Mouse (Mus musculus) adrenal gland, adult 8-10 months (tissue): ENCODE measurements around the gene Tmem121. TPM values are rescaled to one million over a fixed set of nuclear protein-coding genes. Genes with fewer than 3 reads are reported as not detected.
A peak's percentile ranks its signal among the peaks of the same experiment; 100 is the strongest.

ENCODE experiments used
- DNase-seq: peaks from one replicate; pipeline ENCODE4 v3.0.0; 2022
- total RNA-seq, 4 experiments: library from RNA; stranded (reverse); gene quantifications; 2 replicates each; pipeline ENCODE4 v1.2.4; 2022

Tmem121 gene
- total RNA-seq, result 10 to 100 TPM in 2 of 4 experiments, 1 to 10 TPM in 2; 5.1 to 13.1 (median 8.4) TPM

DNA sequence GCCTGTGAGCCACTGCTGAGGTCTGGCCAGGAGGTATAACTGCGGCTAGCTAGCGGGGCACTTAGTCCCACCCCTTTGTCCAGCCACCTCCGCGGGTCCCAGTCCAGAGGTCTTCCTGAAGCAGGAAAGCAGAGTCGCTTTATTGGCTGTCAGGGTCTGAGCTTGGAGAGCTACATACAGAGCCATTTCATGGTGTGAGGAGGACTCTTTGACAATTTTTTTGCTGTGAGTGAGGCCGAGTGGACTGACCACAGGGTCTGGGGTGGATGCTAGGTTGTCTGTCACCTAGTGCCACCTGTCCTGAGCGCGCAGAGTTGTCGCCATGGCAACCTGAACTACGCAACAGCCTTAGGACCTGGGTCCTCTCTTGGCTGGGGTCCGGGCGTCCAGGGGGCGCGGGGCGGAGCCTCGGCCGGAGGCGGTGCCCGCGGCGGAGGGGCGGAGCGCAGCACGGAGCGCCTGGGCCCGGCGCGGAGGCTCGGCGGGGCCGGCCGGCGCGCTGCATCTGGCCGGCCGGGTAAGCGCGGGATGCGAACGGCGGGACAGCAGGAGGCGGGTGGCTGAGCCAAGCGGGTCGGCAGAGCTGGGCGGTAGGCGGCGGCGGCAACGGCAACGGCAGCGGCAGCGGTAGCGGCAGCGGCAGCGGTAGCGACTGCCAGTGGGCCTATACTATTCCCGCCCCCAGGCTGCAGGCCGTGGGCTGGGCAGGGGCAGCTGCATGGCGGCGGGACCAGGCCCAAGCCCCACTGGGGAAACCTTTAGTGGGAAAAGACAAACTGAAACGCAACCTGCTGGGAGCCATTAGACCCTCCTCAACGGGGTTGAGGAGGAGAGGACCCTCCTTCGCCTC lies at the start of gene Tmem121:
Gene Tmem121 (plus strand): TSS at position 489 of the 850 bp plus-strand sequence.
- no peak for DNase-seq

DNA sequence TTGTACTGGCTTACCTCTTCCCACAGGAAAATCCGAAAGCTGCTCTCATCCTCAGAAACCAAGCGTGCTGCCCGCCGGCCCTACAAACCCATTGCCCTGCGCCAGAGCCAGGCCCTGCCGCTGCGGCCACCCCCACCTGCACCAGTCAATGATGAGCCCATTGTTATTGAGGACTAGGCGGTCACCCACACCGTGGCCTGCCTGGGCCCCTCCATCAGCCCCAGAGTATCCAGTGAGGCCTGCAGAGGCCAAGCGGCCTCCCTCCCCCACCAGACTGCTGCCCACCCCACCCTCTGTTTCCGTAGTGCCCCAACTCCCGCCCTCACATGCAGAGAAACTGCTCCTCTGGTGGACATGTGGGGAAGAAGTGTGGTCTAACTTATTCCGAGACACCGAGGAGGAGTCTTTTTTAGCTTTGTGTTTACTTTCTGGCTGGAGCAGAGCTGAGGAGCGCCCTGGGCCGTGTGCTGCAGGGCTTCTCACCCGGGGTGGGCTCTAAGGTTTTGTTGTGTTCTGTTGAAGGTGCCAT lies 49.2 kb upstream of the Tmem121 start:
- DNase-seq, result no peak

DNA sequence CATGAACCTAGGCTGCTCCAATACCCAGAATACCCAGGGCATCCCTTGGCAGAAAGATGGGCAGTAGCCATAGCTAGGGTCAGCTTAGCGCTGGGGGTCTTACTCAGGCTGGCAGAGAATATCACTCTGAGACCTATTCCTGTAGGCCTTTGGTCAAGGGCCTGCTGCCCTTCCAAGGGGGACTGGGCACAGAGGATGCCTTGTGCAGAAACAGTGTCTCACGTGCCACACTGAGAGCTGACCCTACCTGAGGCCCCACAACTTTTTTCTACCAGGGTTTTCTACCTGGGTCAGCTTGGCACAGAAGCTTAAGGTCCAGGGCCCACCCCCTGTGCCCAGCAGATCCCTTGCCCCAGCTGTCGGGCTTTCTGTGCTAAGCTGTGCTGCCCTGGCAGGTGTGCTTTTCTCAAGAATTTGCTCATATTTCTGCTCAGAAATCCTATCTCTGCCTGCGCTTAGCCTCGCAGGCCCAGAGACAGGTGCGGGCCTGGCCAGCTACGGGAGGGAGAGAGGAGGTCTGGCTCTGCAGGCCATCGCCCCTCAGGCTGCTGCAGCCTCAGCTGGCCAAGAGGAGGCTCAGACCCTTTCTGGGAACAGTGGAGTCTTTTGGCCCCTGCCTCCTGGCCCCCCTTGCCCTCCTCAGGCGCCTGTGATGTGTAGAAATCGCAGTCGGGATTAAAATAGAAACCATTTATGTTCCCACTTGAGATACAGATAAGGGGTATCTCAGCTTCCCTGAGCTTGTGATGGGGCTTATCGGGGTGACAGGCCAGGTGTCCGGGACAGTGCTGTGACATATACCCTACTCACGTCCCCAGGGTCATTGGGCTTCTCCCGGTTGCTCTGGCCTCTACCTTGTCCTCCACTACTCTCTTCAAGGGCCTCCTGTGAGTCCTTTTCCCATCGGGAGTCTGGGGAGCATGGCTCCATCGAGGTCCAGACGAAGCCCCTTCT lies 48.2 kb upstream of the Tmem121 start:
- no peak for DNase-seq

DNA sequence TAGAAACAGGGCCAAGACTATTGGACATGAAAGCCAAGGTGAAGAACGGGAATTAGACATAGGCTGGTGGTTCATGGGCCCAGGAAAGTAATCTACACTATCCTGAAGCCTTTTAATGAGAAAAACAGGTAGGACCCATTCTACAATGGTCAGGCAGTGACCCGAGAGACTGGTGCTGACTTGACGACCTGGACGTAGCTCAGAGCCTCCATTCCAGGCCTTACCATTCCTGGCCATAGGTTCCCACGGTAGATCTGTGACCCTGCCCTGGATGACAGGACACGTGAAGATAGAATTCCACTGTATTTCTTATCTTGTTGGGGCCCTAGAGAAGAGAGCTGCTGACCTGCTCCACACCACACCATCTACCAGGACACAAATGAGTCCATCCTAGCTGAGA lies 47.4 kb upstream of the Tmem121 start:
- no peak for DNase-seq

DNA sequence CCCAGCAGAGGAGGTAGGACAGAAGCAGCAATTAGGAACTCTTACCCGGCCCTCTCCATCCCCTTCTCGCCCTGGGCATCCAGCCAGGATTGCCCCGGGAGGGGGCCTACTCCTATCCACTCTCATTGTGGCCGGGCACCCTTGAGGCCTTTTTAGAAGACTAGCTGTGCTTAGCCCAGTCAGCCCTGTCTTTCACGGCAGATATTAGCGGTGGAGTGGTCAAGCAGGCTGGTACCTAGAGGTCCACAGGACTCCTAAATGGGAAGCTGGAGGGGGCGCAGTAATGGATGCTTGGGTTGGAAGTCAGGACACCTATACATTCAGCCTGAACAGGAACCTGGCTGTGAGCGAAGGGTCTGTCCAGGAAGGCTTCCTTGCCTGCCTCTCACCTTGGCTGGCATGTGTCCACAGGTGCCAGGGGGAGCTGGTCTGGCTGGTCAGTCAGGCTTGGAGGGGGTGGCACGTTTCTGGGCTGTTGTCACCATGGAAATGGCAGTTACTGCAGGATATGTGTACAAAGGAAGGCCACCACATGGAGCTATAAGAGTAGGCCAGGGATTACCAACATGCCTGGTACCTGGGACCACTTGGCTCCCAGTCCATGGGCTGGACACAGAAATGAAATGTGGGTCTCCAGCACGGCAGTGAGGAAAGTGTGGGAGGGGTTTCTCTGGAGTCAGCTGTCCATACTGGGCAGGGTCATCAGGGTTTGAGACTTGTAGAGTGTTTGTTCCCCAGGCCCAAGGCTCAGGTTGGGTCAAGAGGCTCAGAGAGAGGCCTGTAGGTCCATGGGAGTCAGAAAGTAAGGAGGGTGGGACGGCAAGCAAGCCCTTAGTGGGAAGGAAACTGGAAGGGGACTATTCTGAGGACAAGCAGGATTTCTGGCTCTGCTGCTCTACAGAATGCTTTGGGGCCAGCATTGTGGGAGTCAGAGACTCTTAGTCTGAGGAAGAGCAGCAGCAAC lies 46.5 kb upstream of the Tmem121 start:
- DNase-seq, result no peak

DNA sequence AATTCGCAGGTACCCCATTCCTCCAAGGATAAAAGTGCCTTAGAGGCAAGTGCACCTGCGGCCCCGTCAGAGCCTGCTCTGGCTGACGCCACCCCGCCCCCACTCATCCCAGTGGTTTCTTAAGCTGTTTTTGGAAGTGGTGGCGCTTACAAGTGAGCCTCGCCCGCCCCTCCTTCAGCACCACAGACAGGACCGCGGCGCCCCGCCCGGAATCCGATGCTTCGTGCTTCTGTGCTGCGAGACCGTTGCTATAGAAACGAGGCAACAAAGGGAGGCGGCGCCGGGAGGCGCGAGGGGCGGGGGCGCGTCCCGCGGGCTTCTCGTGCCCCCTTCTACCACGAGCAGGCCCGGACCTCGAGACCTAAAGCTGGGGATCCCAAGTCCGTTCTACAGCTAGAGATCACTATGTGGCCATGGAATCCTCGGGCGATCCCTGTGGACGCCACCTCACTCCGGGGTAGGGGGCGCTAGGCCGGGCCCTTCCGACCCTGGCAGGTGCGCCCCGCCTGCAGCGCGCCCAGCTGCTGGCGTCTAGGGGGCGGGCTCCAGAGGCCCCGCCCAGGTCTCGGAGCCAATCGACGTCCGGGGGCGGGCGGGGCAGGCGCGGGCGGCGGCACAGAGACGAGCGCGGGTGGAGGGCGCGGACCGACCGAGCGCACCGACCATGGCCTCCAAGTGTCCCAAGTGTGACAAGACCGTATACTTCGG lies 45.7 kb upstream of the Tmem121 start, which contains the start of gene Crip2:
Gene Crip2 (plus strand): TSS at position 329 of the 708 bp plus-strand sequence.
- DNase-seq, result peak; percentile 78

DNA sequence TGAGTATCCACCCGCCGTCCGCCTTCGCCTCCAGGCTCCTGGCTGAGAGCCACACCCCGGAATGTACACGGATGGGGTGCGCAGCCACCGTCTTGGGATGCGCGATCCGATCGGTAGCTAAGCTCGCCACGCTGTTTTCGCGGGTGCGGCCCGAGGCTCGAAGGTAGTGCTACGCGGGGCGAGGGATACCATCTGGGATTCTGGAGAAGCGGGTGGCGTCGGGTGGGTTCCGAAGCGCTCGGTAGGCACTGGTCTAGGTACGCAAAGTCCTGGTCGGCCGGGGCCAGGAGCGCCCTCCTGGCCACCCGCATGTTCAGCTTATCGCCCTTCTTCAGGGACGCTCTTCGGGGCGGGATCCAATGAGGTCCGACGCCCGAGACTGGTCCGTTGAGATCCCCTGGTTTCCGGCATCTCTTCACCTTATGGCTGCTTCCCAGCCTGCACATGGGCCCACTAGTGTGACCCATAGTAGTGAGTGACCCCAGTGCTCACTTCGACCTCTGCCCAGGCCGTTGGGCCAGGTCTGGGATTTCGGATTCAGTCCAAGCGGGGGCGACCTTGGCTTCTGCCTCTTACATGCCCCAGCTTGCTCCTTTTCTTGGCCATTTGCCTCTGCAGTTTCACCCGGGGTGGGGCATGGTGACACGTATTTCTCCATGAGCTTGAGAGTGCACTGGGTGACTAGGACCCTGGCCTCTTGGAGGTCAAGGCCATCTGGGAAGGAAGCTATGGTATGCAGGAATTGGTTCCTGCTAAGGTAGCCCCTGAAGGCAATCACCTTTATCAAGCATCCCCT lies 44.9 kb upstream of the Tmem121 start:
- peak; percentile 66 for DNase-seq

DNA sequence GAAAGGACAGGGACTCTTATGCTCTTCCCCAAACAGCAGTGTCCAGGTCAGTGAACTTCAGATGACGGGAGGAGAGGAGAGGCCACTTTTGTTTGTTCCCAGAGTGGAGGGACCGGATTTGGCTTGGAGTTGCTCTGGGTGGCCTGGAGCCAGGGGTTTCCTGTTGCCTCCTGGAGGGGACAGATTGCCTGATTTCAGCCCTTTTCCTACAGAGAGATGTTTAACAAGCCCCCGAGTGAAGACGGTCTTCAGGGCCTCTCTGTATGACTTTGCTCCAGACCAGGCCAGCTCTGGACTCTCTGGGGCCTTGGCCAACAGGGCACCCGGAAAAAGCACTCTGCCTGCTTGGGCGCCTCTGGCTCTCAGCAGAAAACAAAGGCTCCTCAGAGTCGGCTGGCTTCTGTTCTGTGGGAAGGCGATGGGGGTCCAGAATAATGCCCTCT lies 44.2 kb upstream of the Tmem121 start:
- DNase-seq, result no peak

DNA sequence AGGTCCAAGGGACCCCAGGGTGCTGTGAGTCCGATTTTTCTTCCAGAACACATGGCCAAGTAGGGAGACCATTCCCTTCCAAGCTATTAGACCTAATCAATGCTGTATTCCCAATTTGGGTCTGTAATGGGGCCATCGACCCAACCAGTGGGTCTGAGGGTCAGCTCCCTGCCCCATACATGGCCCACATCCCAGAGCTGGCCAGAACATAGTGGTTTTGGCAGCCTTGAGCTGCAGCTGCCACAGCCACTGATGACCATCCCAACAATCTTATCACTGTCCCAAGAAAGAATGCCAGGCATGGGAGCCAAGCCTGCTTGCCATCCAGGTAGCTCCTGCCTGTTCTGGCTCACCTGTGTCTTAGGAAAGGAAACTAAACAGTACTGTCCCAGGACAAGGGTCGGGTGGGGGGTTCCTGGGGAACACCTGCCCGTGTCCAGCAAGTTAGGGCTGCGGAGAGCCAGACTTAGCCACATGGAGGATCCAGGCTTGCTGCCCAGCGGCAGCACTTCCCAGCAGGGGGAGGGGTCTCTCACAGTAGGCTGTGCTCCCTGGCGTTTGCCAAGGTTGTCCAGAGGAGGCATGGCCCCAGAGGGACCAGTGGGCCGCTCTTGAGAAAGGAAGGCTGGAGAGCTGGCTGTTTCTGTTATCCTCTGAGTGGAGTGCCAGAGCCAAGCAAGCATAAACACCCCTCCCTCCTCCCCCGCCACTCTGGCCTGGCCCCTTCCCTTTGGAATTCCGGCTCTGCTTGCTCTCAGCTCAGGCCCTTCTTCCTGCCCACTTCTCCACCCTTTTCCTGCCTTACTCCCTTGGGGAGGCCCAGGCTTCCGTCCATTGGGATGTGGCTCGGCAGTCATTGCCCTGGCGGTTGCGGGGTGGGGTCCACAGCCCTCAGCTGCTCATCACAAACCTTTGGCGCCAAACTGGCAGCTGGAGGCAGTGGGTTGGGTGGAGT lies 43.4 kb upstream of the Tmem121 start:
- DNase-seq, result peak; percentile 60

DNA sequence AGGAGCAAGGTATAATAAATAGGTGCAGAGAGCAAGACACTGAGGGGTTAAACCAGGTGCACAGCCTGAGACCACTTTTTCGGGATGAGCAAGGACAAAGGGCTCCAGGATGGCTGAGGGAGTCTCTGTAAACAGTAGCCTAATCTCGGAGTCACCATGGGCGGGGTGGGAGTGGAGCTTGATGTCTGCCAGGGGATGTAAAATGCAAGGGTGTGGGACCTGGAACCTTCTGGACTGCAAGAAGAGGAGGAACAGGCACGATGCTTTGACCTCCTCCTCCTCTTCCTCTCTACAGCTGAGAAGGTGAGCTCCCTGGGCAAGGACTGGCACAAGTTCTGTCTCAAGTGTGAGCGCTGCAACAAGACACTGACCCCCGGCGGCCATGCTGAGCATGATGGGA lies 42.6 kb upstream of the Tmem121 start:
- no peak for DNase-seq

DNA sequence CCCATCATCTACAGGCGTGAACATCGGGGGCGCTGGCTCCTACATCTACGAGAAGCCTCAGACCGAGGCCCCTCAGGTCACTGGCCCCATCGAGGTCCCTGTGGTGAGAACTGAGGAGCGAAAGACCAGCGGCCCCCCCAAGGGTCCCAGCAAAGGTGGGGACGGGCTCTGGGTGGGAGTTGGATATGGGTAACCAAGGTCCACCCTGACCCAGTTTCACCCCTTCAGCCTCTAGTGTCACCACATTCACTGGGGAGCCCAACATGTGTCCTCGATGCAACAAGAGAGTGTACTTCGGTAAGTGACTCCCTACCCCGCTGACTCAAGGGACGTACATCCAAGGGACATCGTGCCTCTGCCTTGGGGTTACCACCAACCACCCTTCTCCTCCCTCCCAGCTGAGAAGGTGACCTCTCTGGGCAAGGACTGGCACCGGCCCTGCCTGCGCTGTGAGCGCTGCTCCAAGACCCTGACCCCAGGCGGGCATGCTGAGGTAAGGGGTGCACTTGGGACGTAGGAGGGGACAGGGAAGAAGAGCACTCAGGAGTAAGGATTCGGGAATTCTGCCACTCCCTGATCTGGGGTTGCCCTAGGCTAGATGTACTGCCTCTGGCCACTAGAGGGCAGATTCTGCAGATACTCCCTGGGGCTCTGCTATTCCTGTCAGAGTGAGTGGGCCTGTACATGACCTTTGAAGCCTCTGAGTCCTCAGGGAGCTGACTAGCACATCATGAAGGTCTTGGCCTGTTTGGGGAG lies 41.6 kb upstream of the Tmem121 start:
- DNase-seq, result no peak

DNA sequence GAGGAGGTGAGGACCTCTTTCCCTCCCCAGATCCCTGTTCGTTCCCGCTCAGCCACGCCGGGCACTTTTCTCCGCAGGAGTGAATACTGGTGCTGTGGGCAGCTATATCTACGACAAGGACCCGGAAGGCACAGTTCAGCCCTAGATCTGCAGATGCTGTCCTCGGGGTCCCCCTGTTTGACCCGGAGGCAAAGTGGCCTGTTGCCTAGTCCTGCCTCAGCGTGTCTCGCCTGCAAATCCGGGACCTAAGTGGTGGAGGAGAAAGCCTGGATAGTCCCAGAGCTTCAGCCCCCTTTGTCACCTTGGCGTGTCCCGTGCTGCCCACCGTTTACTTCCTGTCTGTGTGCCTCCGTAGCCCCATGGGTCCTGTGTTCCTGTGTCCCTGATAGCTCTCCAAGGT lies 40.8 kb upstream of the Tmem121 start:
- no peak for DNase-seq

DNA sequence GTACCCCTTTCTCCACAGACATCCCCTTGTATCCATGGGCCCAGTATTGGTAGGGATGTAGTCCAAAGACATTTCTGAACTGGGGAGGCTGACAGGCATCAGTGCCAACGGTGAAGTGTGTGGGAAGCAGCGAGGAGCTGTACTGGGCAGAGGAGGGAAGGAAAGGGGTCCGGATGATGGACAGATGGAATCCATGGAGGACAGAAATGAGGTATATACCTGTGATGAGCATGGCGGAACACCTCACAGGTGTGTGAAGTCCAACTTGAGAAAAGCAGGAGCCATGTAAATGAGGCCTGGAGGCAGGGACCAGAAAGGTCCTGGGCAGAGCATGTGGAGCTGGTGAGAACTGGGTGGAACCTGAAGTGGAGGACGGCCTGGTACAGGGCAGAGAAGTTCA lies 40.1 kb upstream of the Tmem121 start:
- no peak for DNase-seq

DNA sequence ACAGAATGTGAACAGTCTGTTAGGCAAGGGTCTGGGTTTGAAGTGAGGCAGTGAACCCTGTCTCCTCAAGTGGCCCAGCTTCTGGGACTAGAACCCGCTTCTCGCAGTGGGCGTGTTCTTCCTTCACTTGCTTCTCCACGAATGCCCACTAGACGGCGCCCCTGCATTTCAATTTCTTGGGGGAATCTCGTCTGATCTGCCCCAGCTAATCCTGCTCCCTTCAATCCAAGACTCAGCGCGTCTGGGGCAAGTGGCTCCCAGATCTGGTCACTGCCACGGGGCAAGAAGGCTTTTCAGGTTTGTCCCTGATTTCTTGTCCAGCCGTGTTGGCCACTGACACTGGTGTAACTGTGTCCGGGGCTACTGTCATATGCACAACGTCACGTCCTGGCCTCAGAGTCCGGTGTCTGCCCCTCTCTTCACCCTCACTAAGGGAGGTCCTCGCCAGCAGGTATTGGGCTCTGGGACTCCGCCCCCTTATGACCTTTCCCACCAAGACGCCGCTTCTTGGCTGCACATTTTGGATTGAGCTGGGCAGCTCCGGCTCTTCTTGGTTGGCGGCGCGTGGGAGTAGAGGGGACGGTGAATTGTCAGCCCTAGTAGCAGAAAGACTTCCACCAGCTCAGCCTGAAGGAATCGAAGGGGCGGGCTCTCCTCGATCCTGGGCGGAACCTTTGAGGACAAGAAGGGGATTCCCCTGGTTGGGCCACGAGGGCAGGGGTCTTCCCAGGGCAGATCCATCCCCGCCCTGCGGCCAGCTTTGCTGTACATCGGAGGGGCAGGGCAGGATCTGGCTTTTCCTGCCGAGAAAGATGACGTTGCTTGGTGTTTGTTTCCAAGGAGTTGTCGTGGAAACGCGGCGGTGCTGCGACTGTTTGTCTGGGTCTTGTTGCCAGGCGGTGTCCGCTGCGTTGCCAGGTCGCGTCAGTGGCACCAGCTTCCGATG lies 39.3 kb upstream of the Tmem121 start, which contains the start of gene Crip1:
Gene Crip1 (plus strand): TSS at position 205 of the 946 bp plus-strand sequence.
- peak; percentile 79 for DNase-seq

DNA sequence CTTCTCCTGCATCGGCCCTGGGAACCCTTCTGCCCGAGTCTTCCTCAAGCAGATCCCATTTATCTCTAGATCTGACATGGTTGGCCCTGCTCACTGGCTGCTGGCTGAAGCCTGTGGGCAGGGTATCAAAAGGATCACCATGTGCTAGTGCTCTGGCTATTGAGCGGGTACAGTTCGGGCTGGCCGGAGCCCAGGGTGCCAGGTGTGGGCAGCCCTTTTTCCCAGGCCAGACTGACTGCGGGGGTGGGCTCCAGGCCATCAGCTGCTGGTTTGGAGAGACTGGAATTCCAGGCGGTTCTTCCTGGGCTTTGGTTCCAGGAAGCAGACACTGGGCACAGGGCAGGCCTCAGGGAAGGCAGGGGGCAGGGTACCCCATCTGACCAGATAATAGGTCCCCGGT lies 38.2 kb upstream of the Tmem121 start:
- DNase-seq, result no peak

DNA sequence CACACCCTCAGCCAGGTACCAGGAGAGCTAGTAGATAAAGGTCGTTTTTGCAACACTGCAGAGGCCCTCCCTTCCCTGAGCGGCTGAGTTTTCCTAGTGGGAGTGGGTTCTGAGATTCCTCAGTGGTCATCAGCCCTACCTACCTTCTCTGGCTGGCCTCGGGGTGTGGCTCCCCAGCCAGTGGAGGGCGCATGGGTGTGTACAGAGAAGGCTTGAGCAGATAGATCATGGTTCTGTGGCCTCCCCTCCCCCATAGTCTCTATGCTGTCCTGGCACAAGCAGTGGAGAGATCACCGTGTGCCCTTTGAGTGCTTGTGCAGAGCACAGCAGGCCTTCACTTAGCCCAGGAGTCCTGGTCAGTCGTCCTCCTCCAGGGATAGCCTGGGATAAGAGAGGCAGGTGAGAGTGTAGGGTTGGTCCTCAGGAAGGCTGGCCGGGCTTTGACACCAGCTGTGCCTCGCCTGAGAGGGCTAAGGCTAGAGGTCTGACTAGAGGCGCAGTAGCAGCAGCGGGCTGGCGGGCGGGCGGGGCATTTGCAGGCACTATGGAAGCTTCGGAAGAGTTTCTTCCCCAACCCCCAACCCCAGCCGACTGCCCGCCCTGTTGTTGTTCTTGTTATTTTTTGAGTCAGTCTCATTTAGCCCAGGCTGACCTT lies 37.2 kb upstream of the Tmem121 start:
- DNase-seq, result no peak
